Mouse (Mus musculus): ENCODE results near the gene Sez6l2. TPM values are rescaled to one million over a fixed set of nuclear protein-coding genes. Genes with fewer than 3 reads are reported as not detected.
A peak's percentile ranks its signal among the peaks of the same experiment; 100 is the strongest.

Sez6l2 gene
- polyA plus RNA-seq, 1 experiment from 2014 or later: 1.9 TPM

- H3K27ac ChIP-seq (ENCODE audit: low read length): peak overlapping the region; percentile 98
- peak overlapping the region; percentile 63 for H3K4me3 ChIP-seq (replicated peaks; ENCODE audit: low read length)
- H3K9me3 ChIP-seq (replicated peaks; ENCODE audit: control insufficient read depth, low read length): no peaks in the 10 kb centered on the region
- H3K27me3 ChIP-seq (ENCODE audit: control insufficient read depth, insufficient read depth, low read length): no peaks in the 10 kb centered on the region
- 3% methylated on average over 10 of the region's 10 CpGs for WGBS
- H3K4me2 ChIP-seq (ENCODE audit: low read depth, low read length): peak overlapping the region; percentile 85
- ATAC-seq (ENCODE audit: insufficient read depth, low FRiP score): peak; percentile 19; the same call in 1 of the 2 replicates
- peak overlapping the region; percentile 91 for H3K9ac ChIP-seq (ENCODE audit: low read length)
- peaks cover 8% of the 10 kb centered on the region; the same call in 1 of the 2 replicates for H3K36me3 ChIP-seq (ENCODE audit: control insufficient read depth, insufficient read depth, low read length)
- H3K4me1 ChIP-seq (ENCODE audit: control insufficient read depth, insufficient read depth, low read length): peaks cover 54% of the 10 kb centered on the region
These were observed 65.7 kb downstream of the Sez6l2 start for GRCm38 (mm10) chr7:127016081-127016480.

GRCm38 (mm10) chr7:127016481-127016485, 65.9 kb downstream of the Sez6l2 start, which contains the start of gene Pagr1b:
Gene Pagr1b (minus strand): TSS chr7:127016484.
- no peaks in the 10 kb centered on the region for H3K27me3 ChIP-seq (ENCODE audit: control insufficient read depth, insufficient read depth, low read length)
- H3K36me3 ChIP-seq (ENCODE audit: control insufficient read depth, insufficient read depth, low read length): peaks cover 8% of the 10 kb centered on the region; the same call in 1 of the 2 replicates
- H3K9ac ChIP-seq (ENCODE audit: low read length): peak within 1 kb of the TSS; percentile 91
- H3K4me1 ChIP-seq (ENCODE audit: control insufficient read depth, insufficient read depth, low read length): peaks cover 56% of the 10 kb centered on the region
- no peak for ATAC-seq (ENCODE audit: insufficient read depth, low FRiP score)
- H3K4me2 ChIP-seq (ENCODE audit: low read depth, low read length): peak within 1 kb of the TSS; percentile 85
- peak within 1 kb of the TSS; percentile 63 for H3K4me3 ChIP-seq (replicated peaks; ENCODE audit: low read length)
- peak within 1 kb of the TSS; percentile 98 for H3K27ac ChIP-seq (ENCODE audit: low read length)
- no peaks in the 10 kb centered on the region for H3K9me3 ChIP-seq (replicated peaks; ENCODE audit: control insufficient read depth, low read length)

DNA sequence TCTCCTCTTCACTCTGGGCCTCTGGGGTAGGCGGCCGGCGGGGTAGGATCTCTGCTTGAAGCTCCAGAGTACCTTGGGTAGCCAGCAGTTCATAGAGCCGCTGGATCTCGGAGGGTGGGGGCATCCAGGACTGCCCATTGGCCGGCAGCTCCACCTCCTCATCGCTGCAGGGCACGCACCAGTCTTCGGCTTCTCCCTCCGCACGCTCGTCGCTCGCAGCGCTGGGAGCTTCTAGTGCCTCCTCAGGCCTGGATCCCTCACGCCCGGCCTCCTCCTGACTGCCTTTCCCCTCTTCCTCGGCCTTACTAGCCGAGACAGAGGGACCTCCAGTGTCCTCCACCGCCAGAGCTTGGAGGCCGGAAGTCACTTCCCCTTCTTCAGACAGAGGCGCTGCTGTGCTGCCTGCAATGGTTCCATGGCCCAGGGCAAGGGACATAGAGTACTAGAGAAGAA, 66.1 kb downstream of the Sez6l2 start:
- peaks cover 58% of the 10 kb centered on the region for H3K4me1 ChIP-seq (ENCODE audit: control insufficient read depth, insufficient read depth, low read length)

DNA sequence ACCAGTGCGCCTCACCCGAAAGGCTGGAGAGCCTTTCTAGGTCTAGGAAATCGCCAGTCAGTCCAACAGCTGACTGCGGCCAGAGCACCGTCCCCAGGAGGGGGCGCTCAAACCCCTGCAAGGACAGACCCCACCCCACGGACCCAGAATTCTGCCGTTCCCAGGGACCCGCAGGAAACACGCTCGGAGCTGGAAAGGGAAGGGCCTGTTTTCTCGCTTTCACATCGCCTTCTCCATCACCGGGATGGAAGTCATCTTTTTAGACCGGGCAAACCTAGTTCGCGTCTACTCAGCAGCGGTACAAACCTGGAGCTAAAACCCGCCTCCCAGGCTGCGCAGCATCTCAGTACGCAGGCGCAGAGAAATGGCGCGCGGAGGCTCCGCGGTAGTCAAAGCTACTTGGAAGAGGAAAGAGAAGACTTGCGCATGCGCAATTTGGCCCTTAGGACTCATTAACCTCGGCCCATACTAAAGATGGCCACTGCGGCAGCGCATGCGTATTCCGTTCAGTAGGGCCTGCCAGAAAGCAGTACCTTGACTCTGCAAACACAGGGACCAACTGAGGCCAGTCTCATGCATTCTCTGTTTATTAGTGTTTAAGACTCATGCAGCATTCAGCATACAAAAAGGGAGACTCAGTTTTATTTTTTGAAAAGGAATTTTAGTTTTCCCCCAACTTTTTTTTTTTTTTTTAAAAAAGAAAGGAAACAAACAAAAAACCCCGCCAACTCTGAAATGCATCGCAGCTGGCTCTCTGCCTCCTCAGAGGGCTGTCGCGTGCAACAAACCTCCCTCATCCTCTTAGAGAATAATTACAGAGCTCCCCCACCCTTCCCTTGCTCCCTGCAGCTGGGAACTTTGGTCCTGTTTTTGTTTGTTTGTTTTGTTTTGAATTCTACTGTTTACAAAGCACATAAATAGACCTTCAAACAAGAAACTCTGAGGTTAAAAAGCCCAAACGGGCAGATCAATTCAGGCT, 66.9 kb downstream of the Sez6l2 start, which contains the start of gene Pagr1a:
Gene Pagr1a, minus strand, starts transcription at position 382 of the 979 bp plus-strand sequence.
- H3K27me3 ChIP-seq (ENCODE audit: control insufficient read depth, insufficient read depth, low read length): no peaks in the 10 kb centered on the region
- peak within 1 kb of the TSS; percentile 98 for H3K27ac ChIP-seq (ENCODE audit: low read length)
- H3K36me3 ChIP-seq (ENCODE audit: control insufficient read depth, insufficient read depth, low read length): peaks cover 8% of the 10 kb centered on the region; the same call in 1 of the 2 replicates
- H3K4me2 ChIP-seq (ENCODE audit: low read depth, low read length): peak within 1 kb of the TSS; percentile 85
- H3K9me3 ChIP-seq (replicated peaks; ENCODE audit: control insufficient read depth, low read length): no peaks in the 10 kb centered on the region
- peak; percentile 88 for ATAC-seq (ENCODE audit: insufficient read depth, low FRiP score)
- H3K9ac ChIP-seq (ENCODE audit: low read length): peak within 1 kb of the TSS; percentile 91
- peaks cover 65% of the 10 kb centered on the region for H3K4me1 ChIP-seq (ENCODE audit: control insufficient read depth, insufficient read depth, low read length)
- WGBS: 2% methylated on average over 39 of the region's 39 CpGs
- H3K4me3 ChIP-seq (replicated peaks; ENCODE audit: low read length): peak within 1 kb of the TSS; percentile 63

More for the DNA sequence above, 66.1 kb downstream of the Sez6l2 start:
- peaks cover 8% of the 10 kb centered on the region; the same call in 1 of the 2 replicates for H3K36me3 ChIP-seq (ENCODE audit: control insufficient read depth, insufficient read depth, low read length)
- H3K9ac ChIP-seq (ENCODE audit: low read length): peak overlapping the region; percentile 91
- WGBS: under 1% methylated on average over 22 of the region's 22 CpGs
- no peaks in the 10 kb centered on the region for H3K27me3 ChIP-seq (ENCODE audit: control insufficient read depth, insufficient read depth, low read length)
- H3K4me3 ChIP-seq (replicated peaks; ENCODE audit: low read length): peak overlapping the region; percentile 63
- no peaks in the 10 kb centered on the region for H3K9me3 ChIP-seq (replicated peaks; ENCODE audit: control insufficient read depth, low read length)
- H3K4me2 ChIP-seq (ENCODE audit: low read depth, low read length): peak overlapping the region; percentile 85
- ATAC-seq (ENCODE audit: insufficient read depth, low FRiP score): peak; percentile 48
- peak overlapping the region; percentile 98 for H3K27ac ChIP-seq (ENCODE audit: low read length)

DNA sequence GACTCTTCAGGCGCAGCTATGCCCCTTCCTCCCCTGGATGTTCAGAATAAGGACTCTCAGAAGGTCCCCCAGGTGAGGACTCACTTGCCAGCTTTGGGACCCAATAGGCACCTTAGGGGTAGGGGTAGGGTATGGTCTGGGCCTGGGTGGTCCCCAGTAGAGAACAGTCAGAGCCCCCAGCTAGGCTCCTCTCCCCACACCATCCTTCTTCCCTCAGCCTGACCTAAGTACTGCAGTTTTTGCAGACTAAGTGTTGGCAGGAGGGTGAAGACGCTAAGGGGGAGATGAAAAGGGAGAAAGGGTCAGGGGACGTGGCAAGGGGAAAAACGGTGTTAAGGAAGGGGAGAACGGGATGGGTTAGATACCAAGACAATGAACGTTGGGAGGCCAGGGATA, 67.6 kb downstream of the Sez6l2 start:
- Histone ChIP-seq H3K4me1 (ENCODE audit: control insufficient read depth, insufficient read depth, low read length) (peaks cover 70% of the 10 kb centered on the region), H3K4me3 (replicated peaks; ENCODE audit: low read length) (peak overlapping the region; percentile 8), H3K27ac (ENCODE audit: low read length) (peak overlapping the region; percentile 66)

GRCm38 (mm10) chr7:127018416-127019305, 68.3 kb downstream of the Sez6l2 start:
- Histone ChIP-seq H3K27me3 (ENCODE audit: control insufficient read depth, insufficient read depth, low read length) (no peaks in the 10 kb centered on the region), H3K36me3 (ENCODE audit: control insufficient read depth, insufficient read depth, low read length) (peaks cover 15% of the 10 kb centered on the region; the same call in 1 of the 2 replicates), H3K9me3 (replicated peaks; ENCODE audit: control insufficient read depth, low read length) (no peaks in the 10 kb centered on the region), H3K9ac (ENCODE audit: low read length) (peak overlapping the region; percentile 65), H3K4me2 (ENCODE audit: low read depth, low read length) (peak overlapping the region; percentile 84), H3K27ac (ENCODE audit: low read length) (peak overlapping the region; percentile 66), H3K4me1 (ENCODE audit: control insufficient read depth, insufficient read depth, low read length) (peaks cover 75% of the 10 kb centered on the region), H3K4me3 (replicated peaks; ENCODE audit: low read length) (0 out of 2 replicates have a peak overlapping the region, but pooled peaks have one; percentile 8)
- no peak for ATAC-seq (ENCODE audit: insufficient read depth, low FRiP score)
- 70% methylated on average over 15 of the region's 15 CpGs for WGBS

More for the DNA sequence above, 67.6 kb downstream of the Sez6l2 start:
- no peaks in the 10 kb centered on the region for H3K27me3 ChIP-seq (ENCODE audit: control insufficient read depth, insufficient read depth, low read length)
- ATAC-seq (ENCODE audit: insufficient read depth, low FRiP score): no peak
- H3K9me3 ChIP-seq (replicated peaks; ENCODE audit: control insufficient read depth, low read length): no peaks in the 10 kb centered on the region
- H3K4me2 ChIP-seq (ENCODE audit: low read depth, low read length): peak overlapping the region; percentile 84
- 35% methylated on average over 6 of the region's 6 CpGs for WGBS
- H3K36me3 ChIP-seq (ENCODE audit: control insufficient read depth, insufficient read depth, low read length): peaks cover 10% of the 10 kb centered on the region; the same call in 1 of the 2 replicates
- peak overlapping the region; percentile 65 for H3K9ac ChIP-seq (ENCODE audit: low read length)

DNA sequence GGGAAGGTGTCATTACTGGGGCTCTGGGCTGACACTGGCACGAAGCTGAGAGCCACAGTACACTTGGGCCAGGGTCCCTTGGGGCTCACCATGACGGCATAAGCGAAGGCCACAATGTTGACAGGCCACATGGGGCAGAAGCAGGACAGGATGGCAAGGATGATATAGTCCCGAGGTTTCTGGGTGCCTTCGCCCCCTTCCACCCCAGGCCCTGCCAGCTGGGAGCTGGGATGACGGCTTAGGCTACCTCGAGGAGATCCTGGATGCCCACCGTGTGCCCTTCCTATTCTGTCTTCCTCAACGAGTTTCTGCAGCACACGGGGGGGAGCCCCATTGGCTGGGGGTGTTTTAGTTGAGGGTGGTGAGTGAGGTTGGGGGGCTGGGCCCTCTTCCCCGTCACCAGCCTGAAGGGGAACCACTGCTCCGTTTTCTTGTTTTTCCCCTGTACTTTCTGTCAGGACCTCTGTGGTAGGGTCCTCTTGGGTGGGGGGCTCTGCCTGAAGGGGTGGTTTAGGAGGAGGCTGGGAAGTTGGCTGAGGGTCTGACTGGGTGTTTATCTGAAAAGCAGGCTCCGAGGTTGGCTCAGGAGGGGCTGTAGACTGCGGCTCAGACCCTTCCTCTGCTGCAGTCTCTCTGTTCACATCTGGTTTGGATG, 69.1 kb downstream of the Sez6l2 start:
- Histone ChIP-seq H3K27ac (ENCODE audit: low read length) (peak overlapping the region; percentile 86; the same call in 1 of the 2 replicates), H3K4me1 (ENCODE audit: control insufficient read depth, insufficient read depth, low read length) (peaks cover 77% of the 10 kb centered on the region), H3K9ac (ENCODE audit: low read length) (peak overlapping the region; percentile 79), H3K9me3 (replicated peaks; ENCODE audit: control insufficient read depth, low read length) (no peaks in the 10 kb centered on the region), H3K4me2 (ENCODE audit: low read depth, low read length) (peak overlapping the region; percentile 84), H3K27me3 (ENCODE audit: control insufficient read depth, insufficient read depth, low read length) (no peaks in the 10 kb centered on the region), H3K36me3 (ENCODE audit: control insufficient read depth, insufficient read depth, low read length) (peaks cover 15% of the 10 kb centered on the region; the same call in 1 of the 2 replicates), H3K4me3 (replicated peaks; ENCODE audit: low read length) (peak overlapping the region; percentile 61)
- WGBS: 70% methylated on average over 14 of the region's 14 CpGs
- ATAC-seq (ENCODE audit: insufficient read depth, low FRiP score): no peak

- peak overlapping the region; percentile 61 for H3K4me3 ChIP-seq (replicated peaks; ENCODE audit: low read length)
- 41% methylated on average over 3 of the region's 3 CpGs for WGBS
- H3K4me1 ChIP-seq (ENCODE audit: control insufficient read depth, insufficient read depth, low read length): peaks cover 76% of the 10 kb centered on the region
- H3K27ac ChIP-seq (ENCODE audit: low read length): peak overlapping the region; percentile 86
- no peak for ATAC-seq (ENCODE audit: insufficient read depth, low FRiP score)
- peak overlapping the region; percentile 79 for H3K9ac ChIP-seq (ENCODE audit: low read length)
- H3K4me2 ChIP-seq (ENCODE audit: low read depth, low read length): peak overlapping the region; percentile 84
- H3K36me3 ChIP-seq (ENCODE audit: control insufficient read depth, insufficient read depth, low read length): peaks cover 14% of the 10 kb centered on the region; the same call in 1 of the 2 replicates
- H3K9me3 ChIP-seq (replicated peaks; ENCODE audit: control insufficient read depth, low read length): no peaks in the 10 kb centered on the region
- no peaks in the 10 kb centered on the region for H3K27me3 ChIP-seq (ENCODE audit: control insufficient read depth, insufficient read depth, low read length)
These were observed 69.7 kb downstream of the Sez6l2 start for GRCm38 (mm10) chr7:127020031-127020430.
